Mouse (Mus musculus): ENCODE data around the gene Fam13a. TPM values are rescaled to one million over a fixed set of nuclear protein-coding genes. Genes with fewer than 3 reads are reported as not detected.

Gene Fam13a
- polyA plus RNA-seq, 1 experiment from 2014 or later: 3.8 TPM

- H3K36me3 ChIP-seq (replicated peaks): 0 out of 2 replicates have a peak, but pooled peaks cover 5% of the 10 kb centered on the region
- no peak for DNase-seq (ENCODE audit: low spot score)
- H3K27ac ChIP-seq (replicated peaks): no peak overlapping the region
- no peaks in the 10 kb centered on the region for H3K9me3 ChIP-seq
- no peaks in the 10 kb centered on the region for H3K27me3 ChIP-seq (replicated peaks; ENCODE audit: low read depth, poor library complexity, severe bottlenecking)
- H3K4me3 ChIP-seq: no peak overlapping the region
- 81% methylated on average over 4 of the region's 4 CpGs for WGBS
- no peaks in the 10 kb centered on the region for H3K4me1 ChIP-seq
These were observed 129.4 kb downstream of the Fam13a start for GRCm38 (mm10) chr6:58894994-58895393.

GRCm38 (mm10) chr6:58893307-58893706 is 131.0 kb downstream of the Fam13a start:
- 0 out of 2 replicates have a peak, but pooled peaks cover 6% of the 10 kb centered on the region for H3K36me3 ChIP-seq (replicated peaks)
- WGBS: 87% methylated on average over 6 of the region's 6 CpGs
- H3K4me1 ChIP-seq: no peaks in the 10 kb centered on the region
- no peak overlapping the region for H3K4me3 ChIP-seq
- H3K9me3 ChIP-seq: no peaks in the 10 kb centered on the region
- no peak for DNase-seq (ENCODE audit: low spot score)
- no peaks in the 10 kb centered on the region for H3K27me3 ChIP-seq (replicated peaks; ENCODE audit: low read depth, poor library complexity, severe bottlenecking)
- H3K27ac ChIP-seq (replicated peaks): no peak overlapping the region

GRCm38 (mm10) chr6:58889917-58890316 is 134.4 kb downstream of the Fam13a start:
- no peaks in the 10 kb centered on the region for H3K9me3 ChIP-seq
- H3K36me3 ChIP-seq (replicated peaks): 0 out of 2 replicates have a peak, but pooled peaks cover 6% of the 10 kb centered on the region
- no peaks in the 10 kb centered on the region for H3K4me1 ChIP-seq
- H3K27me3 ChIP-seq (replicated peaks; ENCODE audit: low read depth, poor library complexity, severe bottlenecking): no peaks in the 10 kb centered on the region
- H3K4me3 ChIP-seq: no peak overlapping the region
- H3K27ac ChIP-seq (replicated peaks): no peak overlapping the region
- DNase-seq (ENCODE audit: low spot score): no peak
- WGBS: 85% methylated on average over 3 of the region's 3 CpGs

GRCm38 (mm10) chr6:58882271-58882670 is 142.1 kb downstream of the Fam13a start:
- DNase-seq (ENCODE audit: low spot score): no peak
- no peak overlapping the region for H3K4me3 ChIP-seq
- WGBS: 81% methylated on average over 6 of the region's 6 CpGs

More at GRCm38 (mm10) chr6:58882271-58882670, 142.1 kb downstream of the Fam13a start:
- Histone ChIP-seq H3K27ac (replicated peaks) (no peak overlapping the region), H3K4me1 (no peaks in the 10 kb centered on the region), H3K36me3 (replicated peaks) (peaks cover 12% of the 10 kb centered on the region; the same call in 1 of the 2 replicates), H3K9me3 (no peaks in the 10 kb centered on the region), H3K27me3 (replicated peaks; ENCODE audit: low read depth, poor library complexity, severe bottlenecking) (no peaks in the 10 kb centered on the region)

Other genes starting within 250 kb of the Fam13a start
- gene Herc3, start 193.1 kb downstream of the Fam13a start, polyA plus RNA-seq (2016; fragmentation: Nextera tagmentation; extraction: Ambion mirVana): 4.8 and 5.9 TPM in 2 replicates
- gene Nap1l5, start 117.5 kb downstream of the Fam13a start, polyA plus RNA-seq (2016; fragmentation: Nextera tagmentation; extraction: Ambion mirVana): 2.1 and 3.4 TPM in 2 replicates
- 8.9 and 10.4 TPM in 2 replicates for gene Tigd2, start 184.3 kb upstream of the Fam13a start, polyA plus RNA-seq (2016; fragmentation: Nextera tagmentation; extraction: Ambion mirVana)